Mouse (Mus musculus): Measurements from ENCODE around the gene Gm21746. TPM values are rescaled to one million over a fixed set of nuclear protein-coding genes. Genes with fewer than 3 reads are reported as not detected.
"Not testable (repeated sequence)": the region's sequence is repeated elsewhere in the genome, so short reads cannot be mapped to it uniquely, and the experiment has no call there.

Gm21746 gene
- not detected for polyA plus RNA-seq (2017; shearing (Covaris generic))

DNA sequence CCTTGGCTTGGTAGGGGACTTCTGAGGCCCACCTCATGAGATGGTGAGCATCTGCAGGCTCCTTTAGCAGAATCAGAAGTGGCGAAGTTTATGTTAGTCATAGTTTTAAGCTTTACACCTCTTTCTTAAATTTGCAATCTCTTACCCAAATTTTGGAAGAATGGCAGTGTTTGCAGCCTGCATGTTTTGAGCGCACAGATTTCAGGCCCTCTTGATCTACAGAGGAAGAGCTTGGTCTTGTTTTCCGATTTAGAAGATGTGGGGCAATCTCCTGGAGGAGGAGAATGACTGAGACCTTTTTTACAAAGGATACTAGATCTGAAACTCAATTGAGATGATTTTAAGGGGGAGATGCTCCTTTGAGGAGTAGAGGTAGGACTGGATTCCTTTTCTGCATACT lies at the start of gene Gm21746:
TSS of gene Gm21746 (minus strand) at position 101 of the 400 bp plus-strand sequence.
- not testable (repeated sequence) for ATAC-seq

- not testable (repeated sequence) for ATAC-seq
Observed at GRCm38 (mm10) chrY:6266798-6267197, 29.0 kb upstream of the Gm21746 start, which contains the start of gene Gm20873. Gene Gm20873 (plus strand): TSS chrY:6267098.

Other genes starting within 250 kb of the Gm21746 start
- not detected for gene Gm20873, start 29.1 kb upstream of the Gm21746 start, polyA plus RNA-seq (2017; shearing (Covaris generic))